Mouse (Mus musculus): ENCODE measurements at regions not wholly inside any gene's neighbourhood (a gene's known extent, or its start where the extent isn't known, plus 50 kb on each side); places are given as distances from the start of the nearest gene placed in this dataset.

- H3K36me3 ChIP-seq (replicated peaks): no peaks in the 10 kb centered on the region
- H3K27me3 ChIP-seq (ENCODE audit: insufficient read depth, low read length): no peaks in the 10 kb centered on the region; the same call in 1 of the 2 replicates
- H3K4me1 ChIP-seq (ENCODE audit: insufficient read depth, low read depth, low read length): no peaks in the 10 kb centered on the region
- TF ChIP-seq GATA2 (IDR thresholded peaks at IDR 0.05; ENCODE audit: borderline replicate concordance, low read depth, low read length): no peak
- H3K4me3 ChIP-seq (ENCODE audit: low read depth, low read length): no peak overlapping the region
- DNase-seq (ENCODE audit: low spot score): no peak
- no peak for ATAC-seq (ENCODE audit: extremely low read depth, insufficient number of reproducible peaks, low FRiP score, poor library complexity, severe bottlenecking)
- H3K9me3 ChIP-seq (replicated peaks): no peaks in the 10 kb centered on the region
These were observed 225.0 kb upstream of the Atp5g3 start for GRCm38 (mm10) chr2:74135963-74136623.

- no peak for DNase-seq (ENCODE audit: low spot score)
- TF ChIP-seq POLR2AphosphoS5 (IDR thresholded peaks at IDR 0.05; ENCODE audit: insufficient replicate concordance, low read depth, low read length) (no peak), CTCF (IDR thresholded peaks at IDR 0.05; ENCODE audit: low read depth, low read length) (no peak), GATA2 (IDR thresholded peaks at IDR 0.05; ENCODE audit: borderline replicate concordance, low read depth, low read length) (no peak), GATA1 (IDR thresholded peaks at IDR 0.05; ENCODE audit: borderline replicate concordance, low read length) (no peak), TAL1 (conservative IDR thresholded peaks at IDR 0.05; ENCODE audit: low read depth, low read length) (no peak)
- no peak for ATAC-seq (ENCODE audit: extremely low read depth, insufficient number of reproducible peaks, low FRiP score, poor library complexity, severe bottlenecking)
- no peaks in the 10 kb centered on the region for H3K9me3 ChIP-seq (replicated peaks)
- H3K27me3 ChIP-seq (ENCODE audit: insufficient read depth, low read length): no peaks in the 10 kb centered on the region; the same call in 1 of the 2 replicates
- H3K4me3 ChIP-seq (ENCODE audit: low read depth, low read length): no peak overlapping the region
- no peaks in the 10 kb centered on the region for H3K36me3 ChIP-seq (replicated peaks)
- no peaks in the 10 kb centered on the region for H3K4me1 ChIP-seq (ENCODE audit: insufficient read depth, low read depth, low read length)
These were observed 219.0 kb upstream of the Atp5g3 start for GRCm38 (mm10) chr2:74130141-74130588.

- Histone ChIP-seq H3K27me3 (ENCODE audit: insufficient read depth, low read length) (no peaks in the 10 kb centered on the region), H3K36me3 (replicated peaks) (no peaks in the 10 kb centered on the region), H3K4me1 (ENCODE audit: insufficient read depth, low read depth, low read length) (no peaks in the 10 kb centered on the region), H3K9me3 (replicated peaks) (no peaks in the 10 kb centered on the region), H3K4me3 (ENCODE audit: low read depth, low read length) (no peak overlapping the region)
- TF ChIP-seq POLR2AphosphoS5 (IDR thresholded peaks at IDR 0.05; ENCODE audit: insufficient replicate concordance, low read depth, low read length): no peak
- no peak for TF ChIP-seq TAL1 (conservative IDR thresholded peaks at IDR 0.05; ENCODE audit: low read depth, low read length)
- no peak for TF ChIP-seq GATA1 (IDR thresholded peaks at IDR 0.05; ENCODE audit: borderline replicate concordance, low read length)
- TF ChIP-seq GATA2 (IDR thresholded peaks at IDR 0.05; ENCODE audit: borderline replicate concordance, low read depth, low read length): no peak
- no peak for TF ChIP-seq CTCF (IDR thresholded peaks at IDR 0.05; ENCODE audit: low read depth, low read length)
- DNase-seq (ENCODE audit: low spot score) (no peak), ATAC-seq (ENCODE audit: extremely low read depth, insufficient number of reproducible peaks, low FRiP score, poor library complexity, severe bottlenecking) (no peak)
These were observed 217.8 kb upstream of the Atp5g3 start for GRCm38 (mm10) chr2:74128782-74129538.

- TF ChIP-seq GATA2 (IDR thresholded peaks at IDR 0.05; ENCODE audit: borderline replicate concordance, low read depth, low read length) (no peak), CTCF (IDR thresholded peaks at IDR 0.05; ENCODE audit: low read depth, low read length) (no peak), GATA1 (IDR thresholded peaks at IDR 0.05; ENCODE audit: borderline replicate concordance, low read length) (no peak), POLR2AphosphoS5 (IDR thresholded peaks at IDR 0.05; ENCODE audit: insufficient replicate concordance, low read depth, low read length) (no peak), TAL1 (conservative IDR thresholded peaks at IDR 0.05; ENCODE audit: low read depth, low read length) (no peak)
- Histone ChIP-seq H3K36me3 (replicated peaks) (no peaks in the 10 kb centered on the region), H3K27me3 (ENCODE audit: insufficient read depth, low read length) (no peaks in the 10 kb centered on the region), H3K4me3 (ENCODE audit: low read depth, low read length) (no peak overlapping the region), H3K9me3 (replicated peaks) (no peaks in the 10 kb centered on the region), H3K4me1 (ENCODE audit: insufficient read depth, low read depth, low read length) (no peaks in the 10 kb centered on the region)
- DNase-seq (ENCODE audit: low spot score) (no peak), ATAC-seq (ENCODE audit: extremely low read depth, insufficient number of reproducible peaks, low FRiP score, poor library complexity, severe bottlenecking) (no peak)
These were observed 216.0 kb upstream of the Atp5g3 start for GRCm38 (mm10) chr2:74127136-74127535.

GRCm38 (mm10) chr2:74124252-74124651 is 213.1 kb upstream of the Atp5g3 start:
- Histone ChIP-seq H3K4me1 (ENCODE audit: insufficient read depth, low read depth, low read length) (no peaks in the 10 kb centered on the region), H3K36me3 (replicated peaks) (no peaks in the 10 kb centered on the region), H3K4me3 (ENCODE audit: low read depth, low read length) (no peak overlapping the region), H3K9me3 (replicated peaks) (no peaks in the 10 kb centered on the region), H3K27me3 (ENCODE audit: insufficient read depth, low read length) (no peaks in the 10 kb centered on the region; the same call in 1 of the 2 replicates)
- DNase-seq (ENCODE audit: low spot score): no peak
- no peak for ATAC-seq (ENCODE audit: extremely low read depth, insufficient number of reproducible peaks, low FRiP score, poor library complexity, severe bottlenecking)
- TF ChIP-seq CTCF (IDR thresholded peaks at IDR 0.05; ENCODE audit: low read depth, low read length) (no peak), GATA1 (IDR thresholded peaks at IDR 0.05; ENCODE audit: borderline replicate concordance, low read length) (no peak), GATA2 (IDR thresholded peaks at IDR 0.05; ENCODE audit: borderline replicate concordance, low read depth, low read length) (no peak), POLR2AphosphoS5 (IDR thresholded peaks at IDR 0.05; ENCODE audit: insufficient replicate concordance, low read depth, low read length) (no peak), TAL1 (conservative IDR thresholded peaks at IDR 0.05; ENCODE audit: low read depth, low read length) (no peak)

- Histone ChIP-seq H3K36me3 (replicated peaks) (no peaks in the 10 kb centered on the region), H3K4me3 (ENCODE audit: low read depth, low read length) (no peak overlapping the region), H3K9me3 (replicated peaks) (no peaks in the 10 kb centered on the region), H3K4me1 (ENCODE audit: insufficient read depth, low read depth, low read length) (no peaks in the 10 kb centered on the region), H3K27me3 (ENCODE audit: insufficient read depth, low read length) (peaks cover 3% of the 10 kb centered on the region; the same call in 1 of the 2 replicates)
- DNase-seq (ENCODE audit: low spot score): no peak
- ATAC-seq (ENCODE audit: extremely low read depth, insufficient number of reproducible peaks, low FRiP score, poor library complexity, severe bottlenecking): no peak
- TF ChIP-seq TAL1 (conservative IDR thresholded peaks at IDR 0.05; ENCODE audit: low read depth, low read length) (no peak), GATA1 (IDR thresholded peaks at IDR 0.05; ENCODE audit: borderline replicate concordance, low read length) (no peak), CTCF (IDR thresholded peaks at IDR 0.05; ENCODE audit: low read depth, low read length) (no peak), GATA2 (IDR thresholded peaks at IDR 0.05; ENCODE audit: borderline replicate concordance, low read depth, low read length) (no peak), POLR2AphosphoS5 (IDR thresholded peaks at IDR 0.05; ENCODE audit: insufficient replicate concordance, low read depth, low read length) (no peak)
These were observed 212.4 kb upstream of the Atp5g3 start for GRCm38 (mm10) chr2:74123360-74124074.
